Mouse (Mus musculus) layer of hippocampus, adult 9-10 months (tissue): ENCODE measurements around the gene Ubxn1.
"Not testable (repeated sequence)": the region's sequence is repeated elsewhere in the genome, so short reads cannot be mapped to it uniquely, and the experiment has no call there.

Experiments
- DNase-seq: peaks from one replicate; pipeline ENCODE4 v3.0.0; 2022; ENCODE audit warnings: low spot score

The Ubxn1 gene

DNA sequence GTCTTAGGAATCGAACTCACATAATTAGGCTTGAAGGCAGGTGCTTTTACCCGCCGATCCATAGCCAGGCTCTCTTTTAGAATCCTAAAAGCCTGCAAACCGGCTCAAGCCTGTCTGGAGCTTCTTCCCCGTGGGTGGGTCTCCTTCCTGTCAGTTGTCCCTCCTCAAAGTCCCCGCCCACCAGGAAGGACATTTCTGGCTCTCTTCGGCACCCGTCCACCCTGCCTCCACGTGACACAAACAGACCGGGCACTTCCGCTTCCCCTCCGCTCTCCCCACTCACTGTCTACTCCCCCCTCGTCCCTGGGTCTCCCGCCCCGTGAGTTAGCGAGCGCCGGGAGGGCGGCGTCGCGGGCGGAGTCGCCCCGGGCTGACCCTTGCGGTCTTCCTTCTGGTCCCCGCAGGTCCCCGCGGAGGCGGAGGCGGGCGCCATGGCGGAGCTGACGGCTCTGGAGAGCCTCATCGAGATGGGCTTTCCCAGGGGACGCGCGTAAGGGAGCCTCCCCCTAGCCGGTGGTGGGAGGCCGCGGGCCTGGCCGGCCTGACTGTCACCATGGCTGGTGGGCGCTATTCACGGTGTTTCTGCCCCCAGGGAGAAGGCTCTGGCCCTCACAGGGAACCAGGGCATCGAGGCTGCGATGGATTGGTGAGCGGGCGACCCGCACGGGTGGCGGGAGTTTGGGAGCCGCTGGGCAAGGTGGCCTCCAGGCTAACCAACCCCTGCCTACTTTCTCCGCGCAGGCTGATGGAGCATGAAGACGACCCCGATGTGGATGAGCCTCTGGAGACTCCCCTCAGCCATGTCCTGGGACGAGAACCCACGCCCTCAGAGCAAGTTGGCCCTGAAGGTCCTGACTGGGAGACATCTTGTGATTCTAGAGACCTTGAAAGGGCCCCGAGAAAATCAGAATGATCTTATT, at the start of gene Ubxn1:
Gene Ubxn1 (plus strand): TSS at position 230 of the 920 bp plus-strand sequence.
- DNase-seq, result peak; percentile 98

DNA sequence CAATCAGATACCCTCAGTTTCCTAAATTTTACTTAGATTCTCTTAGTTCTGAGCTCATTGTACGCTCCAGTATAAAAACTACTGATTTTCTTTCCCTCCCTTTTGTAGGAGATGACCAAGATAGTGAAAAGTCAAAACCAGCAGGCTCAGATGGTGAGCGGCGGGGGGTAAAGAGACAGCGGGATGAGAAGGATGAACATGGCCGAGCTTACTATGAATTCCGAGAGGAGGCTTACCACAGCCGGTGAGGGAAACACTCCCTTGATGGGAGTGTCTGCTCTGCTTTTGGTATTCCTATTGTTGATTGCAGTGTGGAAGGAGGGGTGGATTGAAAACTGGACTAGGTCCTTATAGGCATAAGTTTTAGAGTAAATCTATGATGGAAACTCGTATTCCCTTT, 48.6 kb upstream of the Ubxn1 start:
- DNase-seq, result no peak

DNA sequence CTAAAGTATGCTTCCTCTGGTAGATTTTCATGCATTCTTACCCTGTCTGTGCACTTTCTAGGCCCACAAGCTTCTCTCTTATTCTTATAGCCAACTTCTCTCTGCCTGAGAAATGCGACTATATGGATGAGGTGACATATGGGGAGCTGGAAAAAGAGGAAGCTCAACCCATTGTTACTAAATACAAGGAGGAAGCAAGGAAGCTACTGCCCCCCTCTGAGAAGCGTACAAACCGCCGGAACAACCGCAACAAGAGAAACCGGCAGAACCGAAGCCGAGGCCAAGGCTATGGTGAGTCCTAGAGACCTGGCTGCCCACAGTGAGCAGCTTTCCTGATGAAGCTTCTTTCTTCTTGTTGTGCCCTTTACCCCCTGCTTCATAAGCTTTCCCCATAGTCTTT, 41.6 kb upstream of the Ubxn1 start, which contains the start of gene AC129217.1:
Gene AC129217.1 (plus strand): TSS at position 114 of the 400 bp plus-strand sequence.
- no peak for DNase-seq

- DNase-seq, result no peak
Measured at GRCm38 (mm10) chr19:8830664-8831063, 40.6 kb upstream of the Ubxn1 start.

GRCm38 (mm10) chr19:8831262-8831661, 40.0 kb upstream of the Ubxn1 start:
- DNase-seq, result no peak

GRCm38 (mm10) chr19:8832971-8833370, 38.3 kb upstream of the Ubxn1 start:
- DNase-seq, result no peak

DNA sequence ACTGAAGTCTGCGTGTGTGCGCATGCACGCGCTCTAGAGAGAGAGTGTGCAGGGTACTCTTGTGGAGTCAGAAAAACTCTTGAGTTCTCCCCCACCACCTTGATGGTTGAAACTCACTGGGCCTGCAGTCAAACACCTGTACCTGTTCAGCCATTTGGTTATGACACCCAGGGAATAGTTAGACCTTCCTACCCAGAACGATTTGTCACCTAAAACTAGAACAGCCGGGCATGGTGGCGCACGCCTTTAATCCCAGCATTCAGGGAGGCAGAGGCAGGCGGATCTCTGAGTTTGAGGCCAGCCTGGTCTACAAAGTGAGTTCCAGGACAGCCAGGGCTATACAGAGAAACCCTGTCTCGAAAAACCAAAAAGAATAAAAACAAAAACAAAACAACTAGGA, 35.0 kb upstream of the Ubxn1 start:
- not testable (repeated sequence) for DNase-seq

DNA sequence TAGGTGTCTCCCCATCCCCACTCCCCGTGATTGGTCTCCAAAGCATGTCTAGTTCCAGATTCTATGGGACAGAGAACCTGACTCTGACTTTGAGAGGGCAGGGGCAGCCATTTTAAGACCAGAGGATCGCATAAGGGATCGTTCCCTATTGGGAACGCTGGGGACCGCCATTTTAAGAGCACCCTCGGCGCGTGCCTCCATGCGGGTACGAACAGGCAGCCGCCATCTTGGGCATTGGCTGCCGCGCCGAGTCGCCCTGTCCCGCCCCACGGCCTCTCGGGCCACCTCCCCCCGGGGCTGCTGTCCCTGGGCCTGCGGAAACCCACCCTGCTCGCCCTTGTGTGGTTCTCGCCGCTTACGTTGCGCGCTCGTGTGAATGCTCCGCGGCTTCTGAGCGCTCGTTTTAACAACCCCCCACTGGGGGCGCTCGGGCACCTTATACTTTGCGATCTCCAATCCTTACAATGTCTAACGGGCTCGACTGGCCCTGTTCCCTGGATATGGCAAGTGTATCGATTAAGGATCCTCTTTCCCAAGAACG, 34.0 kb upstream of the Ubxn1 start, which contains the start of gene Bscl2:
Gene Bscl2 (plus strand): TSS at position 217 of the 541 bp plus-strand sequence.
- DNase-seq, result peak; percentile 79

DNA sequence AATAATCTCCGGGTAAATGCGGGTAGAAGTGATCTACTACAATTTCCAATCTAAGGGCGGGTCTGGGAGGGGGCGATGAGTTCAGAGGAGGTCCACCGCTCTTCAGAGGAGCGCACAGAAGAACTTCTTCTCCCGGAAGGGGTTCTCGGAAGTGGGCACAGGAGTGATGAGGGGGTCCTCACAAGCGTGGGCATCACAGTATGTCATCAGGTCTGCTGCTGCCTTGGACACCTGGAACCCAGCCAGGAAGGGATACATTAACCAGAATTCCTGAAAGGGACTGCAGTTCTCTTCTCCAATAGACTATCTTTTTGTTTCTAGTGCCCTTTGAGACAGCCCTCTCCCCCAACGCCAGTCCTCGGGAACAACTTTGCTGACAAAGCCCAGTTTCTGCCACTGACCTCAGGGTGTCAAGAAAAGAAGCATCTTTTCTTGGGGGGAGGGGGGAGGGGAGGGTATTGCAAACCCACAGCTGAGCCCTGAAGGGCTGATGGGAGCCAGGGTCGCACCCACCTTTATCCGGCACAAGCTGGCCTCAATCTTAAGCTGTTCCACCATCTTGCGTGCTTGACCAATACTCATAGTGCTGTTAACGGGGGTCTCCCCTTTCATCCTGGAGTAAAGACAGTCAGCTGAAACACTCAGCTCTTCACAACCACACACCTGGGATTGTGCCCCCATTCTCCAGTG, 33.1 kb upstream of the Ubxn1 start:
- no peak for DNase-seq

GRCm38 (mm10) chr19:8839103-8839907, 32.0 kb upstream of the Ubxn1 start, which contains the start of gene Gng3:
Gng3 (minus strand) TSS chr19:8839194.
- no peak for DNase-seq

- no peak for DNase-seq
Measured at GRCm38 (mm10) chr19:8839908-8840791, 31.1 kb upstream of the Ubxn1 start.

- DNase-seq, result no peak
Measured at GRCm38 (mm10) chr19:8841012-8841411, 30.3 kb upstream of the Ubxn1 start.

DNA sequence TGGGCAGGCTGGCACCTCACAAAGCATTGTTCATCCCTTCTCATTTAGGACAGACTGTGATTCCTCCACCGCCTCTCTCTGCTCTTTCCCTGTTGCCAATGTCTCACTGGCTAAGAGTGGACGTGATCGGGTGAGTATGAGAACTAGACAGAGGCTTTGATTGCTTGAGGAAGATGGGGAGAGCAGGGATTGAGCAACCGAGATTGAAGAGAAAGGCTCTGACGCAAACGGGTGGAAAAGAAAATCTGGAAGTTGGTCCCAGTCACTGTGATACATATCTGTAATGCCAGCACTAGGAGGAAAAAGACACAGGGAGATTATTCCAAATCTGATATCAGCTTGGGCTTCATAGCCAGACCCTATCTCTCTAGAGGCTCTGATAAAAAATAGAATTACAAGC, 28.3 kb upstream of the Ubxn1 start:
- DNase-seq, result no peak

GRCm38 (mm10) chr19:8844371-8845129, 26.7 kb upstream of the Ubxn1 start:
- DNase-seq, result no peak

DNA sequence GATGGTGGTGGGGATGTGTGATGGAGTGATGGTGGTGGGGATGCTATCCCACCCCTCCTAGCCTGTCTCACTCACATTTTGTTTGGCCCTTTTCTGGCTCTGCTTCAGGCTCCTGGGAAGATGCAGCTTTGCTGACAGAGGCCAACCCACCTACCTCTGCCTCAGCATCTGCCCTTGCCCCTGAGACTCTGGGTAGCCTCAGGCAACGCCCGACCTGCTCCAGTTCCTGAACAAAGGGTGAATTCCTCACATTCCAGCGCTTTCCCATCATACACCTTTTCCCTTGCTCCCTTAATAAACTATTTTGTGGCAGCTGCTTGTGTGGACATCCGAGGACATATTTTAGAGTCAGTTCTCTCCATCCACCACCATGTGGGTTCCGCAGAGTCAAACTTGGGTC, 22.9 kb upstream of the Ubxn1 start:
- no peak for DNase-seq

DNA sequence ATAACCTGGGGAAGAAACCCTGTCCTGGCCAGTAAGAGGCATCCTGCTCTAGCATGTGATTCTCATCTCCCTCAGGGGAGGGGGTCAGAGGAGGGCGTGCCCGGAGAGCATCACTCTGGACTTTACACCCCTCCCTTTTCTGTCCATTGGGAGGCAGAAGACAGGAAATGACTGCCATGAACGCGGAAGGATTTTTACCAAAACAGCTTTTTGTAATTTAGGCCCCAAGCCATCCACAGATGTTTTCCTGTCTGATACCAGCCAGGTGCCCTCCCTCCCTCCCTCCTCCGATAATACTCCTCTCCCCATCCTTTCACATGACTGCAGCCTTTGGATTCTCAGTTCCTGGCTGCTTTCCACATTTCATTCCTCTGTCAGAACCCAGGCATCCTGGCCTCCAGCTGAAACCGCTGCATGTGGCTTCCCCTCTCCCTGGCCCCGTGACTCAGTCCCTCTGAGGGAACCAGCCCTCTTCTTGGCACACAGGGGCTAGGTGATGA, 20.8 kb upstream of the Ubxn1 start, which contains the start of gene Lrrn4cl:
Gene Lrrn4cl (plus strand): TSS at position 367 of the 500 bp plus-strand sequence.
- no peak for DNase-seq

GRCm38 (mm10) chr19:8851639-8852038, 19.7 kb upstream of the Ubxn1 start:
- no peak for DNase-seq

DNA sequence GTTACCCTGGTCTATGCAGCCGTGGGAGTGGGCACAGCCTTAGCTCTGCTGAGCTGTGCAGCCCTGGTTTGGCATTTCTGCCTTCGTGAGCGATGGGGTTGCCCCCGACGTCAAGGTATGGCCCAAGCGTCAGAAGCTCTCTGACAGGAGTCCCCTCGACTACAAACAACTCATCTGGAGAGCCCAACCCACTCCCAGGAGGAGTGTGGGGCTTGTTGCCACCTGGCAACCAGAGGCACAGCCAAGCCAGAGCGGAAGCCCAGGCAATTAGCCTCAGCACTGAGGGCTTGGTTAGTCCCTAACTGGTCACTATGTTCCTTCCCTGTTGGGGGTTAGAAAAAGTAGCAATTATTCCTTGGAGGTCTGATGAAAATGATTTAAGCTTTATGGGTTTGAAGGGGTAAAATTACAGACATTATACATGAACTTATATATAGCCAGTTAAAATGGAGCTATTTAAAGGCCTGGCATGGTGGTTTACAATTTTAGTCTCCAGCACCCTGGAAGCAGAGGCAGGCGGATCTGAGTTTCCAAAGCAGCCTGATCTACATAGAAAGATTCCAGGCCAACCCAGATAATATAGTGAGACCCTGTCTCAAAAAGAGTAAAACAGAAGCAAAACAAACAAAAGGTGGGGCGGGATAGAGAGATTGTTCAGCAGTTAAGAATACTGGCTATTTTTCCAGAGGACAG, 18.9 kb upstream of the Ubxn1 start:
- no peak for DNase-seq

DNA sequence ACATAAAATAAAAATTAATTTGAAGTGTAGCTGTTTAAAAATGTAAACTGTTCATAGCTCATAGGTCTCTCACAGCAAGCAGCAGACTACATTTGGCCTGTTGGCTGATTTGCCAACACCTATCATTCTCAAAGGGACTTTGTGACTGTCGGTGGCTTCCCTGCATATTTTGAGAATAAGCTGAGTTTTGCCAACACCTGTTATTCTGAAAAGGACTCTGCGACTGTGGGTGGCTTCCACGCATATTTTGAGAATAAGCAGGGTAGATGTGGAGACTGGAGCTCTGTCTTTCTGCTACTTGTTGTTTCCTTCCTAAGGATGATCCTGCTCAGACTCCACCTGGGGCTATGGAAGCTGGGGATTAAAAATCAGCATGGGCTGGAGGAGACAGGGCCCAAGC, 18.2 kb upstream of the Ubxn1 start:
- no peak for DNase-seq
